Mouse (Mus musculus): ENCODE data around the gene Ccdc185. TPM values are rescaled to one million over a fixed set of nuclear protein-coding genes. Genes with fewer than 3 reads are reported as not detected.

Gene Ccdc185
- polyA plus RNA-seq, 1 experiment from 2014 or later: not detected

DNA sequence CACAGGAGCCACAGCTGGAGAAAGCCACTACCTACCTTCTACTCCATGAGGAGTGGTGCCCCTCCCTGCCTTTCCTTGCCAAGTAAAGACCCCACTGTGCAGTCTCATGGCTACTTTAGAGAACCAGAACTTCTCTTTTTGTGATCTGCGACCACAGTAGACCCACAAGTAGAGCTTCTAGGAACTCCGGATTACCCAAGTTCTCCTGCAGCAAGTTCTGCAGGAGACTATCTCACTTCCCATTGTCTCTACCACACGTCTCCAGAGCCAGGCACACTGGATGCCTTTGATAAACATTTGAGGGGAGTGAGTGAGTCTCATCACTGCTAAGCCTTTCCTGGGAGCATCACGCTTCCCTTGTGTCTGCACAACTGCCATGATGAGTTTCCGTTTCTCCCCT lies 5.9 kb upstream of the Ccdc185 start:
- DNase-seq (ENCODE audit: low spot score) (no peak), ATAC-seq (ENCODE audit: low FRiP score) (no peak)
- no peak overlapping the region for H3K27ac ChIP-seq
- no peak overlapping the region for H3K4me2 ChIP-seq (replicated peaks)
- no peak overlapping the region for H3K4me3 ChIP-seq (replicated peaks; ENCODE audit: low read length)
- H3K9ac ChIP-seq: no peak overlapping the region
- no peaks in the 10 kb centered on the region for H3K36me3 ChIP-seq (replicated peaks; ENCODE audit: control insufficient read depth, insufficient read depth)
- H3K4me1 ChIP-seq (replicated peaks; ENCODE audit: control insufficient read depth, insufficient read depth, low read length): no peaks in the 10 kb centered on the region; the same call in 1 of the 2 replicates
- WGBS: 82% methylated on average over 5 of the region's 5 CpGs
- H3K9me3 ChIP-seq (ENCODE audit: control insufficient read depth, low read length): no peaks in the 10 kb centered on the region
- H3K27me3 ChIP-seq (ENCODE audit: control insufficient read depth, insufficient read depth, low read length): no peaks in the 10 kb centered on the region

DNA sequence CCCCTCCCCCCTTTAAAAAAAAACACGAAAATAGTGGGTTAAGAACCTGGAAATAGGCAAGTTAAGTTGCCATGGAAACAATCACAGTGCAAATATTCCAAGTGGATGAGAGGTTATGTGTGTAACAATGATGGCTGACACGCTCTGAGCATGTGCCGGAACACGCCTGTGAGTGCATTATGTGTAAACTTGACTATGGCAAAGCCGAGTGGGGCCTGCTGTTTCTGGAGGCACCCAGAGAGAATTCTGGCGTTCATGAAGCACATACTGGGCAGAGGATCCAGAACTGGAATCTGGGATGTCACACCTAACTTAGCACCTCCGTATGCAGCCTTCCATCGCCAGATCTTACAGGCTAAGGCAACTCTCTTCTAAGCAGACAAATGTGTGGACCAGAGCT lies 4.7 kb upstream of the Ccdc185 start:
- Histone ChIP-seq H3K27me3 (ENCODE audit: control insufficient read depth, insufficient read depth, low read length) (no peaks in the 10 kb centered on the region), H3K9me3 (ENCODE audit: control insufficient read depth, low read length) (no peaks in the 10 kb centered on the region), H3K4me2 (replicated peaks) (no peak overlapping the region), H3K4me3 (replicated peaks; ENCODE audit: low read length) (no peak overlapping the region), H3K9ac (no peak overlapping the region), H3K4me1 (replicated peaks; ENCODE audit: control insufficient read depth, insufficient read depth, low read length) (no peaks in the 10 kb centered on the region; the same call in 1 of the 2 replicates), H3K27ac (no peak overlapping the region), H3K36me3 (replicated peaks; ENCODE audit: control insufficient read depth, insufficient read depth) (no peaks in the 10 kb centered on the region)
- DNase-seq (ENCODE audit: low spot score) (no peak), ATAC-seq (ENCODE audit: low FRiP score) (no peak)
- 77% methylated on average over 8 of the region's 8 CpGs for WGBS

DNA sequence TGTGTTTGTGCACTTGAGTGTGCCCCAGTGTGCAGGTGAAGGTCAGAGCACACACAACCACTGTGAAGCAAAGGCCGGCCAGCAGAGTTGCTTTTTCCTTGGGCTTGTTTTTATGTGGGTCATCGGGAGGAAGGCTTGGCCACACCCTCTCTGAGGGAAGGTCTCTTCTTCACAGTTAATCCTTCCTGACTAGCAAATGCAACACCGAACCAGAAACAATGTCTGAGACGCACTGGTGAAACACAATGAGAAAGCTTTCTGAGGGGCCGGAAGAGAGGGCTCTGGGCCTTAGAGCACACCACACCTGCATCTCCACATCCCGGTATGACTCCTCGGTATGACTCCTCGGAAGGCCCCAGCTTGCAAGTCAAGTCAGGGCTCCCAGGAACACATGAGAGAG lies 2.3 kb upstream of the Ccdc185 start:
- H3K9me3 ChIP-seq (ENCODE audit: control insufficient read depth, low read length): no peaks in the 10 kb centered on the region
- WGBS: 66% methylated on average over 8 of the region's 8 CpGs
- DNase-seq (ENCODE audit: low spot score) (no peak), ATAC-seq (ENCODE audit: low FRiP score) (no peak)
- no peak overlapping the region for H3K4me2 ChIP-seq (replicated peaks)
- H3K27ac ChIP-seq: no peak overlapping the region
- no peak overlapping the region for H3K4me3 ChIP-seq (replicated peaks; ENCODE audit: low read length)
- H3K4me1 ChIP-seq (replicated peaks; ENCODE audit: control insufficient read depth, insufficient read depth, low read length): no peaks in the 10 kb centered on the region; the same call in 1 of the 2 replicates
- no peaks in the 10 kb centered on the region for H3K36me3 ChIP-seq (replicated peaks; ENCODE audit: control insufficient read depth, insufficient read depth)
- no peaks in the 10 kb centered on the region for H3K27me3 ChIP-seq (ENCODE audit: control insufficient read depth, insufficient read depth, low read length)
- H3K9ac ChIP-seq: no peak overlapping the region

DNA sequence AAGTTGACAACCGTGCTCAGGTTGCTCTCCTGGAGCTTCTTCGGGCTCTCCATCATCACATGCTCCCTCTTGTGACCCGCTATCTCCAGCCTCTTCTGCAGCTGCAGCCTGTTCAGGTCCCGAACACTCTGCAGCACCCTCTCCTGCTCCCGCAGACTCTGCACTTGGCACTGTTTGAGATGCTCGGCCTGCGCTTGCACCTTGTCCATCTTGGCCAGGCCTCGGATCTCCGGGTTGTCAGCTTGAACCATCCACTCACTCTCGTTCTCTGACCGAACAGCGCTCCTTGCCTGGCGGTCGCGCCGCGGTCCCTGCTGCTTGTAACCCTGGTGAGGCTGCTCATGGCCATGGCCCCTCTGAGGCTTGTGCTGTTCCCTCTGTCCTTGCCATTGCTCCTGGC lies 1.1 kb downstream of the Ccdc185 start:
- Histone ChIP-seq H3K9ac (no peak overlapping the region), H3K27me3 (ENCODE audit: control insufficient read depth, insufficient read depth, low read length) (no peaks in the 10 kb centered on the region), H3K4me2 (replicated peaks) (no peak overlapping the region), H3K36me3 (replicated peaks; ENCODE audit: control insufficient read depth, insufficient read depth) (no peaks in the 10 kb centered on the region), H3K4me3 (replicated peaks; ENCODE audit: low read length) (no peak overlapping the region), H3K4me1 (replicated peaks; ENCODE audit: control insufficient read depth, insufficient read depth, low read length) (no peaks in the 10 kb centered on the region), H3K9me3 (ENCODE audit: control insufficient read depth, low read length) (no peaks in the 10 kb centered on the region), H3K27ac (no peak overlapping the region)
- WGBS: 91% methylated on average over 17 of the region's 17 CpGs
- ATAC-seq (ENCODE audit: low FRiP score) (no peak), DNase-seq (ENCODE audit: low spot score) (no peak)

GRCm38 (mm10) chr1:182747081-182747480 lies 1.9 kb downstream of the Ccdc185 start:
- WGBS: 91% methylated on average over 9 of the region's 9 CpGs
- no peak for ATAC-seq (ENCODE audit: low FRiP score)

DNA sequence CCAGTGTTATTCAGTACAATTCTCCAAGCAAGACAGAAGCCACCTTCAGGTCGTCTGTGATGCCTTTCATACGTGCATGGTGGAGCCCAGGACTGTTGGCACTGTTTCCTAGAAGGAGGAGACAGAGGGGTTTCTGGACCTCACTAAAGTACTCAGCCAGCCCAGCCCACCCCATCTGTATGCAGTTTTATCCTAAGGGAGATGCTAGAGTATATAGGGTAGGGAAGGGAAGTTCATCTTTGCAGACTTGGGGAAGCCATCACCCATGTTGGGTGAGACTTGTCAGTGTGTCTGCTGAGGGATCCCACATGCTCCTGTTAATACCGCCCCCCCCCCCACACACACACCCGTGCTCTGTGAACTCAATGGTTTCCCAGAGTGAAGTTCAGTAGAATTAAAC lies 13.1 kb downstream of the Ccdc185 start:
- Histone ChIP-seq H3K4me3 (replicated peaks; ENCODE audit: low read length) (no peak overlapping the region), H3K9me3 (ENCODE audit: control insufficient read depth, low read length) (no peaks in the 10 kb centered on the region), H3K4me1 (replicated peaks; ENCODE audit: control insufficient read depth, insufficient read depth, low read length) (no peaks in the 10 kb centered on the region), H3K4me2 (replicated peaks) (no peak overlapping the region), H3K27me3 (ENCODE audit: control insufficient read depth, insufficient read depth, low read length) (no peaks in the 10 kb centered on the region), H3K36me3 (replicated peaks; ENCODE audit: control insufficient read depth, insufficient read depth) (no peaks in the 10 kb centered on the region), H3K9ac (no peak overlapping the region), H3K27ac (no peak overlapping the region)
- DNase-seq (ENCODE audit: low spot score) (no peak), ATAC-seq (ENCODE audit: low FRiP score) (no peak)
- 65% methylated on average over 4 of the region's 4 CpGs for WGBS

More at GRCm38 (mm10) chr1:182747081-182747480, 1.9 kb downstream of the Ccdc185 start:
- no peaks in the 10 kb centered on the region for H3K27me3 ChIP-seq (ENCODE audit: control insufficient read depth, insufficient read depth, low read length)
- DNase-seq (ENCODE audit: low spot score): no peak
- H3K9ac ChIP-seq: no peak overlapping the region
- no peak overlapping the region for H3K27ac ChIP-seq
- no peaks in the 10 kb centered on the region for H3K9me3 ChIP-seq (ENCODE audit: control insufficient read depth, low read length)
- no peak overlapping the region for H3K4me3 ChIP-seq (replicated peaks; ENCODE audit: low read length)
- no peak overlapping the region for H3K4me2 ChIP-seq (replicated peaks)
- no peaks in the 10 kb centered on the region for H3K4me1 ChIP-seq (replicated peaks; ENCODE audit: control insufficient read depth, insufficient read depth, low read length)
- no peaks in the 10 kb centered on the region for H3K36me3 ChIP-seq (replicated peaks; ENCODE audit: control insufficient read depth, insufficient read depth)

DNA sequence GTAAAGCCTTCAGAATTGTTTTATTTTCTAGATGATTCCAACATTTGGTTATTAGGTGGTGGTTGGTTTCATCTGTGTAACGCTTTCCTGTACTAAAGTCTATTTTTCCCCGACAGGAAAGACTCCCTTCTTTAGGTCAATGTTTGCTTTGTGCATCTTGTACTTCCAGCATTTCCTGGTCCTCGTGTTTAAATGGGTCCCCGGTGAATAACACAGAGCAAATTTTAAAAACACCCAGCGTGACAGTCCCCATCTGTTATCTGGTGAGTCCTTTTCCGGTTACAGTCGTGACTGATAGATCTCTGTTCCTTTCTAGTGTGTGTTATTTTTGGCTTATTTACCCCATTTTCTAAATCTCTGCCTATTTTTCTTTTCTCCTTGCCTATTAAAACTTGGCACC lies 16.3 kb downstream of the Ccdc185 start:
- no peak overlapping the region for H3K27ac ChIP-seq
- H3K9ac ChIP-seq: no peak overlapping the region
- no peaks in the 10 kb centered on the region for H3K9me3 ChIP-seq (ENCODE audit: control insufficient read depth, low read length)
- no peaks in the 10 kb centered on the region for H3K27me3 ChIP-seq (ENCODE audit: control insufficient read depth, insufficient read depth, low read length)
- peaks cover 5% of the 10 kb centered on the region; the same call in 1 of the 2 replicates for H3K4me1 ChIP-seq (replicated peaks; ENCODE audit: control insufficient read depth, insufficient read depth, low read length)
- 53% methylated on average over 7 of the region's 7 CpGs for WGBS
- H3K36me3 ChIP-seq (replicated peaks; ENCODE audit: control insufficient read depth, insufficient read depth): no peaks in the 10 kb centered on the region
- no peak overlapping the region for H3K4me3 ChIP-seq (replicated peaks; ENCODE audit: low read length)
- no peak for ATAC-seq (ENCODE audit: low FRiP score)
- no peak overlapping the region for H3K4me2 ChIP-seq (replicated peaks)
- no peak for DNase-seq (ENCODE audit: low spot score)

- Histone ChIP-seq H3K9ac (no peak overlapping the region), H3K9me3 (ENCODE audit: control insufficient read depth, low read length) (no peaks in the 10 kb centered on the region), H3K27ac (no peak overlapping the region), H3K36me3 (replicated peaks; ENCODE audit: control insufficient read depth, insufficient read depth) (no peaks in the 10 kb centered on the region), H3K27me3 (ENCODE audit: control insufficient read depth, insufficient read depth, low read length) (no peaks in the 10 kb centered on the region), H3K4me1 (replicated peaks; ENCODE audit: control insufficient read depth, insufficient read depth, low read length) (peaks cover 6% of the 10 kb centered on the region; the same call in 1 of the 2 replicates), H3K4me3 (replicated peaks; ENCODE audit: low read length) (no peak overlapping the region), H3K4me2 (replicated peaks) (no peak overlapping the region)
- WGBS: 66% methylated on average over 9 of the region's 9 CpGs
- DNase-seq (ENCODE audit: low spot score): no peak
- ATAC-seq (ENCODE audit: low FRiP score): no peak
Observed at GRCm38 (mm10) chr1:182729002-182729401, 20.0 kb downstream of the Ccdc185 start.

DNA sequence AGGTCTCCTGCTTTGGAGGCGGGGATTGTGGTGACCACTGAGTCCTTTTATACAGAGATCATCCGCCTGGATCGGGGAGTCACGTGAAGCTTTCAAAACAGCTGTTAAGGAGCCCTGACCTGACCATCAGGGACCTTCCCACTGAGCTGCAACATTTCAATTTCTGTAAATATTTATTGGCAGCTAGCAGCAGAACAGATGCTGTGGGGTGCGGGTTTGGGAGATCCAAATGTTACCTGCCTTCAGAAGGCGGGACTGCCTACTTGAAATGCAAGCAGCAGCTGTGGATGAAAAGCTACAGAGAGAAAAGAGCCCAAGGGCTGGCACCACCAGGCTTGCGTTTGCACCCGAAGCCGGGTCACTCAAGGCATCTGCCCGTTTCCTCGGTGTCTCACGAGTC lies 21.4 kb downstream of the Ccdc185 start:
- no peak overlapping the region for H3K27ac ChIP-seq
- no peaks in the 10 kb centered on the region for H3K36me3 ChIP-seq (replicated peaks; ENCODE audit: control insufficient read depth, insufficient read depth)
- H3K27me3 ChIP-seq (ENCODE audit: control insufficient read depth, insufficient read depth, low read length): no peaks in the 10 kb centered on the region
- no peak overlapping the region for H3K4me3 ChIP-seq (replicated peaks; ENCODE audit: low read length)
- ATAC-seq (ENCODE audit: low FRiP score) (no peak), DNase-seq (ENCODE audit: low spot score) (no peak)
- no peak overlapping the region for H3K9ac ChIP-seq
- H3K4me1 ChIP-seq (replicated peaks; ENCODE audit: control insufficient read depth, insufficient read depth, low read length): peaks cover 6% of the 10 kb centered on the region; the same call in 1 of the 2 replicates
- H3K9me3 ChIP-seq (ENCODE audit: control insufficient read depth, low read length): no peaks in the 10 kb centered on the region
- 38% methylated on average over 12 of the region's 12 CpGs for WGBS
- no peak overlapping the region for H3K4me2 ChIP-seq (replicated peaks)

DNA sequence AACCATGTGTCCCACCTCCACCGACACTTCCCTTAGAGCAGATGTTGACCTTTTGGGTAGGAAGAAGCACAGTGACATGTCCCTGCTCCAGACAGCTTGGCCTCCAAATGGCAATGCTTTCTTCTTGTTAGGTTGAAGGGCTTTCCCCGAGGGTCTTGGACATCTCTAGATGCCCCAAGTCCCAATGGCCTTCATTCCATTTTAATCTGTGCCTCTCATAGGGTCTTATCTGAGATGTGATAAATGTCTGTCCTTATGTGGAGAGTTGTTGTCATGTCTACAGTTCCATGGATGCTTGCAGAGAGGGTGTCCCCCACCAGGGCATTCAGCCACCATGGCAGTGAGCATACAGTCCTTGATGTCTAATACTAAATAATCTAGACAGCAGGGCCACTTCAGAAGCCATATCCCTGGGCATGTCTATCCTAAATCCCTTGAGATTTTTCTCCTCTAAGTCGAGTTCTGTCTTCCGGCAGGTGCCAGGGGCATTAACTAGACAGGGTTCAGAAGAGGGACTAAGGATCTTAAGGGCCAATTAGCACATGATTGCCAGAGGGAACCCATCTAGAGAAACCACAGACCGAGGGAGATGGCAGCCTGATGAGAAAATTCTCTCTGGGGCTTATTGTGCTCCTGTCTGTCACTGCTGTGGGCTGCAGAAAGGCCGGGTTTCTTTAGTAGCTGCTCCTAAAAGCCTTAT lies 34.6 kb downstream of the Ccdc185 start:
- no peak overlapping the region for H3K9ac ChIP-seq
- DNase-seq (ENCODE audit: low spot score) (no peak), ATAC-seq (ENCODE audit: low FRiP score) (no peak)
- 70% methylated on average over 6 of the region's 6 CpGs for WGBS
- H3K27me3 ChIP-seq (ENCODE audit: control insufficient read depth, insufficient read depth, low read length): no peaks in the 10 kb centered on the region
- no peak overlapping the region for H3K27ac ChIP-seq
- H3K36me3 ChIP-seq (replicated peaks; ENCODE audit: control insufficient read depth, insufficient read depth): no peaks in the 10 kb centered on the region
- H3K4me2 ChIP-seq (replicated peaks): no peak overlapping the region
- 0 out of 2 replicates have a peak, but pooled peaks cover 5% of the 10 kb centered on the region for H3K4me1 ChIP-seq (replicated peaks; ENCODE audit: control insufficient read depth, insufficient read depth, low read length)
- H3K9me3 ChIP-seq (ENCODE audit: control insufficient read depth, low read length): no peaks in the 10 kb centered on the region
- H3K4me3 ChIP-seq (replicated peaks; ENCODE audit: low read length): no peak overlapping the region
